Mouse (Mus musculus): ENCODE data around the gene Oxsr1. TPM values are rescaled to one million over a fixed set of nuclear protein-coding genes. Genes with fewer than 3 reads are reported as not detected.
"Not testable (repeated sequence)": the region's sequence is repeated elsewhere in the genome, so short reads cannot be mapped to it uniquely, and the experiment has no call there.

Oxsr1 gene
- total and polyA plus RNA-seq, 3 experiments, result 17.4 to 51.7 (median 45.6) TPM

- TF ChIP-seq POLR2A (IDR thresholded peaks at IDR 0.05; ENCODE audit: insufficient read depth, low read depth, low read length), result no peak
- no peak for TF ChIP-seq EP300 (IDR thresholded peaks at IDR 0.05; ENCODE audit: insufficient read depth, low read depth, low read length)
- TF ChIP-seq CTCF (IDR thresholded peaks at IDR 0.05), result no peak
- peak; percentile 25 to 33 for DNase-seq
- Histone ChIP-seq H3K9ac (ENCODE audit: low read depth, low read length) (no peak overlapping the region), H3K27me3 (ENCODE audit: control insufficient read depth, insufficient read depth, low read length) (no peaks in the 10 kb centered on the region), H3K36me3 (ENCODE audit: control insufficient read depth, insufficient read depth, low read length) (no peaks in the 10 kb centered on the region), H3K79me2 (replicated peaks; ENCODE audit: control insufficient read depth, insufficient read depth, low read length) (no peaks in the 10 kb centered on the region), H3K27ac (no peak overlapping the region), H3K4me1 (ENCODE audit: control insufficient read depth, insufficient read depth, low read length) (no peaks in the 10 kb centered on the region), H3K4me3 (no peak overlapping the region)
- WGBS, result 70% methylated on average over 7 of the region's 7 CpGs
- intact Hi-C loops (cut with DNase I), result no loop called here
Measured at GRCm38 (mm10) chr9:119276321-119276720, 45.9 kb downstream of the Oxsr1 start.

GRCm38 (mm10) chr9:119274814-119275213, 47.4 kb downstream of the Oxsr1 start:
- H3K4me3 ChIP-seq; intact Hi-C loops (cut with DNase I); DNase-seq; H3K79me2 ChIP-seq (replicated peaks; ENCODE audit: control insufficient read depth, insufficient read depth, low read length); H3K27ac ChIP-seq; H3K9ac ChIP-seq (ENCODE audit: low read depth, low read length); H3K36me3 ChIP-seq (ENCODE audit: control insufficient read depth, insufficient read depth, low read length); H3K27me3 ChIP-seq (ENCODE audit: control insufficient read depth, insufficient read depth, low read length); H3K4me1 ChIP-seq (ENCODE audit: control insufficient read depth, insufficient read depth, low read length): not testable (repeated sequence)
- 91% methylated on average over 5 of the region's 5 CpGs for WGBS
- peak; percentile 57 for TF ChIP-seq CTCF (IDR thresholded peaks at IDR 0.05)

GRCm38 (mm10) chr9:119271496-119271895, 50.7 kb downstream of the Oxsr1 start:
- Histone ChIP-seq H3K79me2 (replicated peaks; ENCODE audit: control insufficient read depth, insufficient read depth, low read length) (no peaks in the 10 kb centered on the region), H3K27me3 (ENCODE audit: control insufficient read depth, insufficient read depth, low read length) (no peaks in the 10 kb centered on the region), H3K4me3 (no peak overlapping the region), H3K9ac (ENCODE audit: low read depth, low read length) (no peak overlapping the region), H3K27ac (no peak overlapping the region), H3K36me3 (ENCODE audit: control insufficient read depth, insufficient read depth, low read length) (no peaks in the 10 kb centered on the region), H3K4me1 (ENCODE audit: control insufficient read depth, insufficient read depth, low read length) (no peaks in the 10 kb centered on the region)
- 93% methylated on average over 4 of the region's 4 CpGs for WGBS
- intact Hi-C loops (cut with DNase I), result no loop called here
- DNase-seq, result no peak
- TF ChIP-seq EP300 (IDR thresholded peaks at IDR 0.05; ENCODE audit: insufficient read depth, low read depth, low read length), result no peak
- TF ChIP-seq CTCF (IDR thresholded peaks at IDR 0.05), result no peak
- TF ChIP-seq POLR2A (IDR thresholded peaks at IDR 0.05; ENCODE audit: insufficient read depth, low read depth, low read length), result no peak

- no peak for DNase-seq
- Histone ChIP-seq H3K4me3 (no peak overlapping the region), H3K9ac (ENCODE audit: low read depth, low read length) (no peak overlapping the region), H3K36me3 (ENCODE audit: control insufficient read depth, insufficient read depth, low read length) (no peaks in the 10 kb centered on the region), H3K79me2 (replicated peaks; ENCODE audit: control insufficient read depth, insufficient read depth, low read length) (no peaks in the 10 kb centered on the region; the same call in 1 of the 2 replicates), H3K27ac (no peak overlapping the region), H3K27me3 (ENCODE audit: control insufficient read depth, insufficient read depth, low read length) (no peaks in the 10 kb centered on the region), H3K4me1 (ENCODE audit: control insufficient read depth, insufficient read depth, low read length) (no peaks in the 10 kb centered on the region)
- no peak for TF ChIP-seq CTCF (IDR thresholded peaks at IDR 0.05)
- no peak for TF ChIP-seq POLR2A (IDR thresholded peaks at IDR 0.05; ENCODE audit: insufficient read depth, low read depth, low read length)
- TF ChIP-seq EP300 (IDR thresholded peaks at IDR 0.05; ENCODE audit: insufficient read depth, low read depth, low read length), result no peak
- WGBS, result 91% methylated on average over 11 of the region's 11 CpGs
- intact Hi-C loops (cut with DNase I), result no loop called here
Measured at GRCm38 (mm10) chr9:119268588-119269145, 53.6 kb downstream of the Oxsr1 start.

- Histone ChIP-seq H3K27ac (no peak overlapping the region), H3K4me3 (no peak overlapping the region), H3K36me3 (ENCODE audit: control insufficient read depth, insufficient read depth, low read length) (no peaks in the 10 kb centered on the region), H3K9ac (ENCODE audit: low read depth, low read length) (no peak overlapping the region), H3K4me1 (ENCODE audit: control insufficient read depth, insufficient read depth, low read length) (no peaks in the 10 kb centered on the region), H3K27me3 (ENCODE audit: control insufficient read depth, insufficient read depth, low read length) (no peaks in the 10 kb centered on the region), H3K79me2 (replicated peaks; ENCODE audit: control insufficient read depth, insufficient read depth, low read length) (no peaks in the 10 kb centered on the region; the same call in 1 of the 2 replicates)
- TF ChIP-seq POLR2A (IDR thresholded peaks at IDR 0.05; ENCODE audit: insufficient read depth, low read depth, low read length) (no peak), CTCF (IDR thresholded peaks at IDR 0.05) (no peak), EP300 (IDR thresholded peaks at IDR 0.05; ENCODE audit: insufficient read depth, low read depth, low read length) (no peak)
- WGBS, result 91% methylated on average over 6 of the region's 6 CpGs
- intact Hi-C loops (cut with DNase I), result no loop called here
- DNase-seq, result no peak
Measured at GRCm38 (mm10) chr9:119268120-119268519, 54.1 kb downstream of the Oxsr1 start.

GRCm38 (mm10) chr9:119266121-119266395, 56.2 kb downstream of the Oxsr1 start:
- WGBS, result 95% methylated on average over 5 of the region's 5 CpGs
- H3K4me1 ChIP-seq (ENCODE audit: control insufficient read depth, insufficient read depth, low read length); H3K79me2 ChIP-seq (replicated peaks; ENCODE audit: control insufficient read depth, insufficient read depth, low read length); intact Hi-C loops (cut with DNase I); DNase-seq; H3K27ac ChIP-seq; H3K36me3 ChIP-seq (ENCODE audit: control insufficient read depth, insufficient read depth, low read length); H3K27me3 ChIP-seq (ENCODE audit: control insufficient read depth, insufficient read depth, low read length); H3K4me3 ChIP-seq; H3K9ac ChIP-seq (ENCODE audit: low read depth, low read length): not testable (repeated sequence)

GRCm38 (mm10) chr9:119265373-119266120, 56.7 kb downstream of the Oxsr1 start:
- H3K36me3 ChIP-seq (ENCODE audit: control insufficient read depth, insufficient read depth, low read length); intact Hi-C loops (cut with DNase I); H3K4me3 ChIP-seq; H3K79me2 ChIP-seq (replicated peaks; ENCODE audit: control insufficient read depth, insufficient read depth, low read length); H3K9ac ChIP-seq (ENCODE audit: low read depth, low read length); H3K4me1 ChIP-seq (ENCODE audit: control insufficient read depth, insufficient read depth, low read length); DNase-seq; H3K27me3 ChIP-seq (ENCODE audit: control insufficient read depth, insufficient read depth, low read length); H3K27ac ChIP-seq: not testable (repeated sequence)
- WGBS, result 68% methylated on average over 1 of the region's 1 CpGs
